Mouse (Mus musculus) heart, postnatal 14 days (tissue): ENCODE results near the gene Orc6. TPM values are rescaled to one million over a fixed set of nuclear protein-coding genes. Genes with fewer than 3 reads are reported as not detected.

Experiments used
- total RNA-seq, 2 experiments: library from RNA; stranded (reverse); gene quantifications; 2 replicates each; pipeline ENCODE4 v1.2.3; 2021

Gene Orc6
- total RNA-seq, 2 experiments from 2014 or later: 9.7 to 10.9 TPM

Other genes with a start within 250 kb of the Orc6 start
- gene Fbxw9, start 239.6 kb upstream of the Orc6 start, total RNA-seq: 1 to 10 TPM; 6.8 to 9.1 TPM
- not detected for gene Gm5741, start 231.7 kb upstream of the Orc6 start, total RNA-seq
- gene Dhps, start 227.9 kb upstream of the Orc6 start, total RNA-seq: 10 to 100 TPM; 23.5 to 27.8 TPM
- gene Wdr83os, start 218.9 kb upstream of the Orc6 start, total RNA-seq: 10 to 100 TPM; 37.0 to 40.2 TPM
- gene Wdr83, start 218.3 kb upstream of the Orc6 start, total RNA-seq: 10 to 100 TPM; 27.2 to 27.6 TPM
- gene Man2b1, start 216.4 kb upstream of the Orc6 start, total RNA-seq: 10 to 100 TPM; 30.4 to 37.8 TPM
- gene Zfp791, start 176.5 kb upstream of the Orc6 start, total RNA-seq: 1 to 10 TPM; 2.0 to 2.5 TPM
- not detected for gene Cks1brt, start 147.7 kb upstream of the Orc6 start, total RNA-seq
- gene Olfr371, start 73.6 kb upstream of the Orc6 start, total RNA-seq: not detected
- gene Vps35, start 170 bp downstream of the Orc6 start, total RNA-seq: 10 to 100 TPM; 64.2 to 68.4 TPM
- 100 to 1,000 TPM; 332 to 359 TPM for gene Mylk3, start 86.7 kb downstream of the Orc6 start, total RNA-seq
- 10 to 100 TPM; 20.7 to 23.2 TPM for gene 4921524J17Rik, start 133.2 kb downstream of the Orc6 start, total RNA-seq
- gene Gpt2, start 192.9 kb downstream of the Orc6 start, total RNA-seq: 10 to 100 TPM; 37.6 to 45.2 TPM